Mouse (Mus musculus) ES-CJ7 (cell line): ENCODE measurements around the gene Acot7.

ENCODE experiments used
- DNase-seq: peaks from one replicate; pipeline ENCODE4 v3.0.0; 2011; ENCODE audit warnings: low read depth, low spot score

The Acot7 gene

GRCm38 (mm10) chr4:152294188-152294929 is 116.4 kb downstream of the Acot7 start:
- DNase-seq = peak; percentile 58

GRCm38 (mm10) chr4:152295916-152296315 is 118.0 kb downstream of the Acot7 start:
- no peak for DNase-seq

GRCm38 (mm10) chr4:152296371-152296770 is 118.4 kb downstream of the Acot7 start:
- DNase-seq = no peak

GRCm38 (mm10) chr4:152296874-152297861 is 119.2 kb downstream of the Acot7 start, which contains the start of gene Icmt:
Icmt (plus strand) TSS chr4:152297227.
- peak; percentile 99 for DNase-seq

GRCm38 (mm10) chr4:152298836-152299235 is 120.9 kb downstream of the Acot7 start:
- no peak for DNase-seq

GRCm38 (mm10) chr4:152300375-152300774 is 122.4 kb downstream of the Acot7 start:
- no peak for DNase-seq

- DNase-seq = no peak
These were observed 124.1 kb downstream of the Acot7 start for GRCm38 (mm10) chr4:152302012-152302411.

- no peak for DNase-seq
These were observed 125.2 kb downstream of the Acot7 start for GRCm38 (mm10) chr4:152303172-152303571.

GRCm38 (mm10) chr4:152304685-152305084 is 126.8 kb downstream of the Acot7 start:
- no peak for DNase-seq

GRCm38 (mm10) chr4:152305991-152306390 is 128.1 kb downstream of the Acot7 start:
- DNase-seq = no peak

GRCm38 (mm10) chr4:152307542-152307941 is 129.6 kb downstream of the Acot7 start:
- DNase-seq = no peak

- DNase-seq = peak; percentile 73
These were observed 134.3 kb downstream of the Acot7 start for GRCm38 (mm10) chr4:152312186-152312585.

- DNase-seq = no peak
These were observed 135.3 kb downstream of the Acot7 start for GRCm38 (mm10) chr4:152313211-152313632.

GRCm38 (mm10) chr4:152313934-152314333 is 136.0 kb downstream of the Acot7 start:
- peak; percentile 60 for DNase-seq

- peak; percentile 66 for DNase-seq
These were observed 137.7 kb downstream of the Acot7 start for GRCm38 (mm10) chr4:152315498-152316213.

GRCm38 (mm10) chr4:152317631-152318033 is 139.7 kb downstream of the Acot7 start:
- DNase-seq = no peak

GRCm38 (mm10) chr4:152318517-152319234 is 140.7 kb downstream of the Acot7 start, which contains the start of gene Rnf207:
Rnf207 (minus strand) TSS chr4:152318993.
- DNase-seq = peak; percentile 80
